Mouse (Mus musculus): ENCODE data around the gene Dlgap5.

- TF ChIP-seq CTCF (IDR thresholded peaks at IDR 0.05 in 2 of 3, conservative IDR thresholded peaks at IDR 0.05 in 1 of 3; ENCODE audit: control insufficient read depth in 1 of 3, insufficient read depth in 1 of 3, low read depth in 2 of 3, low read length in 3 of 3, poor library complexity in 1 of 3, severe bottlenecking in 1 of 3) (no peak), TCF12 (IDR thresholded peaks at IDR 0.05; ENCODE audit: low read depth, low read length) (no peak), POLR2A (IDR thresholded peaks at IDR 0.05; ENCODE audit: control insufficient read depth in 1 of 2, insufficient read depth in 1 of 2, low read depth in 1 of 2, low read length in 2 of 2, poor library complexity in 1 of 2) (no peak), TAL1 (IDR thresholded peaks at IDR 0.05; ENCODE audit: low read length) (no peak), USF1 (IDR thresholded peaks at IDR 0.05; ENCODE audit: low read depth, low read length) (no peak), ETS1 (IDR thresholded peaks at IDR 0.05; ENCODE audit: low read depth, low read length) (no peak)
These were observed 43.8 kb upstream of the Dlgap5 start for GRCm38 (mm10) chr14:47461997-47462396.
